Mouse (Mus musculus) kidney, embryonic 14.5 days (tissue): ENCODE measurements around the gene Phxr2. TPM values are rescaled to one million over a fixed set of nuclear protein-coding genes. Genes with fewer than 3 reads are reported as not detected.
"Not testable (repeated sequence)": the region's sequence is repeated elsewhere in the genome, so short reads cannot be mapped to it uniquely, and the experiment has no call there.

Source experiments
- ATAC-seq: fragments of 200-750 bp; cut with Nextera tagmentation; 2 replicates; pipeline ENCODE4 v1.8.0; 2017; ENCODE audit warnings: moderate number of reproducible peaks, mild to moderate bottlenecking, moderate TSS enrichment, moderate library complexity; ENCODE audit not compliant: low FRiP score, low TSS enrichment
- H3K27ac ChIP-seq: fragments of 300-500 bp; sonication (generic); 2 replicates; pipeline ENCODE4 v1.5.1; 2014; ENCODE audit warnings: low read depth, mild to moderate bottlenecking, low read length, moderate library complexity, mixed read lengths
- H3K27me3 ChIP-seq: fragments of 300-500 bp; sonication (generic); 2 replicates; pipeline ENCODE4 v1.6.1; 2014; ENCODE audit warnings: mild to moderate bottlenecking, low read length; ENCODE audit not compliant: control insufficient read depth, insufficient read depth
- H3K36me3 ChIP-seq: fragments of 300-500 bp; sonication (generic); 2 replicates; pipeline ENCODE4 v1.6.1; 2014; ENCODE audit warnings: low read length, mixed read lengths; ENCODE audit not compliant: control insufficient read depth, insufficient read depth
- H3K4me1 ChIP-seq: fragments of 300-500 bp; sonication (generic); 2 replicates; pipeline ENCODE4 v1.6.1; 2014; ENCODE audit warnings: low read length, mixed read lengths; ENCODE audit not compliant: control insufficient read depth, insufficient read depth
- H3K4me2 ChIP-seq: fragments of 300-500 bp; sonication (generic); replicated peaks from 2 replicates; pipeline ENCODE4 v1.6.1; 2014; ENCODE audit warnings: low read depth, mild to moderate bottlenecking, low read length
- H3K4me3 ChIP-seq: fragments of 300-500 bp; sonication (generic); 2 replicates; pipeline ENCODE4 v1.5.1; 2014; ENCODE audit warnings: mild to moderate bottlenecking, low read length
- H3K9ac ChIP-seq: fragments of 300-500 bp; sonication (generic); 2 replicates; pipeline ENCODE4 v1.6.1; 2014; ENCODE audit warnings: low read depth, mild to moderate bottlenecking, low read length, moderate library complexity
- H3K9me3 ChIP-seq: fragments of 300-500 bp; sonication (generic); 2 replicates; pipeline ENCODE4 v1.6.1; 2016; ENCODE audit warnings: low read length; ENCODE audit not compliant: control insufficient read depth
- WGBS: fragments of 180-500 bp; shearing (Covaris S2); extraction: QIAGEN DNeasy Blood & Tissue Kit; methylation state at CpG from one replicate; pipeline ENCODE4 v1.1.7; 2014; 5-methylcytosine and 5-hydroxymethylcytosine counted together
- polyA plus RNA-seq: library from polyadenylated mRNA; unstranded; fragments of >200 nt; fragmentation: Nextera tagmentation; extraction: Ambion mirVana; gene quantifications from 2 replicates; pipeline ENCODE4 v1.2.1, GENCODE M21; 2014

Phxr2 gene
- polyA plus RNA-seq, 1 experiment from 2014 or later: not detected

- peak overlapping the region; percentile 18; the same call in 1 of the 2 replicates for H3K9ac ChIP-seq
- no peak overlapping the region for H3K4me3 ChIP-seq
- H3K27me3 ChIP-seq: no peaks in the 10 kb centered on the region
- 34% methylated on average over 13 of the region's 13 CpGs for WGBS
- peak overlapping the region; percentile 10; the same call in 1 of the 2 replicates for H3K27ac ChIP-seq
- no peak overlapping the region for H3K4me2 ChIP-seq
- peaks cover 14% of the 10 kb centered on the region for H3K4me1 ChIP-seq
- ATAC-seq: peak; percentile 72
- no peaks in the 10 kb centered on the region for H3K9me3 ChIP-seq
- H3K36me3 ChIP-seq: no peaks in the 10 kb centered on the region
These were observed 38.8 kb upstream of the Phxr2 start for GRCm38 (mm10) chr10:99164871-99165477.

GRCm38 (mm10) chr10:99163002-99163401, 36.9 kb upstream of the Phxr2 start:
- Histone ChIP-seq H3K27me3 (no peaks in the 10 kb centered on the region), H3K9me3 (no peaks in the 10 kb centered on the region), H3K9ac (no peak overlapping the region), H3K36me3 (0 out of 2 replicates have a peak, but pooled peaks cover 2% of the 10 kb centered on the region), H3K4me2 (no peak overlapping the region), H3K4me1 (no peaks in the 10 kb centered on the region), H3K27ac (no peak overlapping the region), H3K4me3 (no peak overlapping the region)
- WGBS: 90% methylated on average over 5 of the region's 5 CpGs
- ATAC-seq: no peak

GRCm38 (mm10) chr10:99161987-99162582, 36.0 kb upstream of the Phxr2 start:
- Histone ChIP-seq H3K9ac (no peak overlapping the region), H3K9me3 (no peaks in the 10 kb centered on the region), H3K4me1 (no peaks in the 10 kb centered on the region), H3K36me3 (peaks cover 2% of the 10 kb centered on the region; the same call in 1 of the 2 replicates), H3K27ac (no peak overlapping the region), H3K27me3 (no peaks in the 10 kb centered on the region), H3K4me3 (no peak overlapping the region), H3K4me2 (no peak overlapping the region)
- ATAC-seq: peak; percentile 53; the same call in 1 of the 2 replicates
- WGBS: 38% methylated on average over 8 of the region's 8 CpGs

- ATAC-seq, H3K4me1 ChIP-seq, H3K4me2 ChIP-seq, H3K9ac ChIP-seq, H3K27me3 ChIP-seq, H3K27ac ChIP-seq, H3K4me3 ChIP-seq, H3K9me3 ChIP-seq, H3K36me3 ChIP-seq: not testable (repeated sequence)
- WGBS: 92% methylated on average over 10 of the region's 10 CpGs
These were observed 31.6 kb upstream of the Phxr2 start for GRCm38 (mm10) chr10:99157697-99158096.

GRCm38 (mm10) chr10:99156808-99157207, 30.7 kb upstream of the Phxr2 start:
- H3K9me3 ChIP-seq: no peaks in the 10 kb centered on the region

GRCm38 (mm10) chr10:99154635-99155034, 28.5 kb upstream of the Phxr2 start:
- Histone ChIP-seq H3K4me2 (no peak overlapping the region), H3K4me3 (no peak overlapping the region), H3K36me3 (peaks cover 2% of the 10 kb centered on the region; the same call in 1 of the 2 replicates), H3K27me3 (no peaks in the 10 kb centered on the region), H3K27ac (no peak overlapping the region), H3K9me3 (no peaks in the 10 kb centered on the region), H3K9ac (no peak overlapping the region), H3K4me1 (no peaks in the 10 kb centered on the region)
- ATAC-seq: no peak
- 90% methylated on average over 8 of the region's 8 CpGs for WGBS

More at GRCm38 (mm10) chr10:99156808-99157207, 30.7 kb upstream of the Phxr2 start:
- H3K27ac ChIP-seq: no peak overlapping the region
- no peaks in the 10 kb centered on the region for H3K4me1 ChIP-seq
- no peaks in the 10 kb centered on the region for H3K27me3 ChIP-seq
- H3K36me3 ChIP-seq: peaks cover 2% of the 10 kb centered on the region; the same call in 1 of the 2 replicates
- no peak overlapping the region for H3K9ac ChIP-seq
- WGBS: 95% methylated on average over 5 of the region's 5 CpGs
- no peak overlapping the region for H3K4me3 ChIP-seq
- no peak for ATAC-seq
- H3K4me2 ChIP-seq: no peak overlapping the region

- no peaks in the 10 kb centered on the region for H3K4me1 ChIP-seq
- no peak for ATAC-seq
- no peaks in the 10 kb centered on the region; the same call in 1 of the 2 replicates for H3K36me3 ChIP-seq
- no peak overlapping the region for H3K4me2 ChIP-seq
- H3K9me3 ChIP-seq: no peaks in the 10 kb centered on the region
- H3K4me3 ChIP-seq: no peak overlapping the region
- no peaks in the 10 kb centered on the region for H3K27me3 ChIP-seq
- no peak overlapping the region for H3K27ac ChIP-seq
- 89% methylated on average over 6 of the region's 6 CpGs for WGBS
- no peak overlapping the region for H3K9ac ChIP-seq
These were observed 25.9 kb upstream of the Phxr2 start for GRCm38 (mm10) chr10:99152063-99152462.

- H3K4me3 ChIP-seq: no peak overlapping the region
- no peaks in the 10 kb centered on the region for H3K4me1 ChIP-seq
- H3K27me3 ChIP-seq: no peaks in the 10 kb centered on the region
- H3K4me2 ChIP-seq: no peak overlapping the region
- no peak for ATAC-seq
- H3K36me3 ChIP-seq: no peaks in the 10 kb centered on the region; the same call in 1 of the 2 replicates
- no peak overlapping the region for H3K9ac ChIP-seq
- 90% methylated on average over 1 of the region's 1 CpGs for WGBS
- no peak overlapping the region for H3K27ac ChIP-seq
- no peaks in the 10 kb centered on the region for H3K9me3 ChIP-seq
These were observed 25.5 kb upstream of the Phxr2 start for GRCm38 (mm10) chr10:99151580-99151979.

- H3K27ac ChIP-seq: no peak overlapping the region
- no peak for ATAC-seq
- no peak overlapping the region for H3K9ac ChIP-seq
- no peak overlapping the region for H3K4me2 ChIP-seq
- 91% methylated on average over 6 of the region's 6 CpGs for WGBS
- no peaks in the 10 kb centered on the region for H3K36me3 ChIP-seq
- H3K9me3 ChIP-seq: no peaks in the 10 kb centered on the region
- H3K4me1 ChIP-seq: no peaks in the 10 kb centered on the region
- H3K27me3 ChIP-seq: no peaks in the 10 kb centered on the region
- no peak overlapping the region for H3K4me3 ChIP-seq
These were observed 23.9 kb upstream of the Phxr2 start for GRCm38 (mm10) chr10:99150016-99150415.
